Mouse (Mus musculus): ENCODE data around the gene Tbc1d24. TPM values are rescaled to one million over a fixed set of nuclear protein-coding genes. Genes with fewer than 3 reads are reported as not detected.
A peak's percentile ranks its signal among the peaks of the same experiment; 100 is the strongest.

The Tbc1d24 gene
- polyA plus RNA-seq, 1 experiment = 4.3 TPM

- Histone ChIP-seq H3K27me3 (ENCODE audit: control insufficient read depth, insufficient read depth, insufficient read length) (no peaks in the 10 kb centered on the region), H3K79me2 (ENCODE audit: control insufficient read depth, insufficient read depth) (no peaks in the 10 kb centered on the region), H3K4me2 (ENCODE audit: low read depth) (no peak overlapping the region), H3K36me3 (ENCODE audit: control insufficient read depth, insufficient read depth) (no peaks in the 10 kb centered on the region), H3ac (ENCODE audit: control insufficient read depth, insufficient read length) (no peak overlapping the region), H3K4me3 (no peak overlapping the region)
- no peak for TF ChIP-seq MAX (IDR thresholded peaks at IDR 0.05; ENCODE audit: low read depth)
- TF ChIP-seq MYOD1 (IDR thresholded peaks at IDR 0.05; ENCODE audit: control insufficient read depth in 1 of 3, insufficient read length in 2 of 3, low read depth in 2 of 3) = peak in 2 of 3 experiments; percentile 87 to 93
- TF ChIP-seq TCF3 (IDR thresholded peaks at IDR 0.05; ENCODE audit: insufficient read length, low read depth) = peak; percentile 41
- no peak for TF ChIP-seq E2F4 (IDR thresholded peaks at IDR 0.05; ENCODE audit: insufficient read depth)
- TF ChIP-seq POLR2A (IDR thresholded peaks at IDR 0.05; ENCODE audit: insufficient read length, low read depth) = no peak
- TF ChIP-seq CEBPB (IDR thresholded peaks at IDR 0.05; ENCODE audit: insufficient read depth, poor library complexity, severe bottlenecking) = no peak
- no peak for TF ChIP-seq REST (IDR thresholded peaks at IDR 0.05; ENCODE audit: insufficient read depth, insufficient read length)
- no peak for TF ChIP-seq USF1 (IDR thresholded peaks at IDR 0.05; ENCODE audit: low read depth)
- no peak for TF ChIP-seq SRF (IDR thresholded peaks at IDR 0.05; ENCODE audit: control insufficient read depth, insufficient read length, low read depth)
- TF ChIP-seq MYOG (IDR thresholded peaks at IDR 0.05; ENCODE audit: control insufficient read depth in 1 of 3, insufficient read depth in 1 of 3, insufficient read length in 2 of 3, low read depth in 2 of 3) = peak in 2 of 3 experiments; percentile 59 to 83
- peak; percentile 21 for TF ChIP-seq TCF12 (IDR thresholded peaks at IDR 0.05; ENCODE audit: insufficient read depth, poor library complexity, severe bottlenecking)
- TF ChIP-seq POLR2AphosphoS2 (IDR thresholded peaks at IDR 0.05; ENCODE audit: insufficient read length, low read depth) = peak; percentile 7
Observed at GRCm38 (mm10) chr17:24223513-24223912, 18.2 kb upstream of the Tbc1d24 start.

GRCm38 (mm10) chr17:24222653-24223052 is 17.3 kb upstream of the Tbc1d24 start:
- H3K4me3 ChIP-seq = no peak overlapping the region
- H3K4me2 ChIP-seq (ENCODE audit: low read depth) = no peak overlapping the region
- no peak overlapping the region for H3ac ChIP-seq (ENCODE audit: control insufficient read depth, insufficient read length)
- no peaks in the 10 kb centered on the region for H3K79me2 ChIP-seq (ENCODE audit: control insufficient read depth, insufficient read depth)
- H3K27me3 ChIP-seq (ENCODE audit: control insufficient read depth, insufficient read depth, insufficient read length) = no peaks in the 10 kb centered on the region
- TF ChIP-seq REST (IDR thresholded peaks at IDR 0.05; ENCODE audit: insufficient read depth, insufficient read length) (no peak), POLR2AphosphoS2 (IDR thresholded peaks at IDR 0.05; ENCODE audit: insufficient read length, low read depth) (no peak), TCF12 (IDR thresholded peaks at IDR 0.05; ENCODE audit: insufficient read depth, poor library complexity, severe bottlenecking) (peak; percentile 79), USF1 (IDR thresholded peaks at IDR 0.05; ENCODE audit: low read depth) (no peak), E2F4 (IDR thresholded peaks at IDR 0.05; ENCODE audit: insufficient read depth) (no peak), MYOD1 (IDR thresholded peaks at IDR 0.05; ENCODE audit: control insufficient read depth in 1 of 3, insufficient read length in 2 of 3, low read depth in 2 of 3) (peak in 2 of 3 experiments; percentile 88 to 89), MYOG (IDR thresholded peaks at IDR 0.05; ENCODE audit: control insufficient read depth in 1 of 3, insufficient read depth in 1 of 3, insufficient read length in 2 of 3, low read depth in 2 of 3) (peak in 2 of 3 experiments; percentile 39 to 88), POLR2A (IDR thresholded peaks at IDR 0.05; ENCODE audit: insufficient read length, low read depth) (no peak), SRF (IDR thresholded peaks at IDR 0.05; ENCODE audit: control insufficient read depth, insufficient read length, low read depth) (no peak), TCF3 (IDR thresholded peaks at IDR 0.05; ENCODE audit: insufficient read length, low read depth) (peak; percentile 65), MAX (IDR thresholded peaks at IDR 0.05; ENCODE audit: low read depth) (no peak), CEBPB (IDR thresholded peaks at IDR 0.05; ENCODE audit: insufficient read depth, poor library complexity, severe bottlenecking) (no peak)
- no peaks in the 10 kb centered on the region for H3K36me3 ChIP-seq (ENCODE audit: control insufficient read depth, insufficient read depth)

DNA sequence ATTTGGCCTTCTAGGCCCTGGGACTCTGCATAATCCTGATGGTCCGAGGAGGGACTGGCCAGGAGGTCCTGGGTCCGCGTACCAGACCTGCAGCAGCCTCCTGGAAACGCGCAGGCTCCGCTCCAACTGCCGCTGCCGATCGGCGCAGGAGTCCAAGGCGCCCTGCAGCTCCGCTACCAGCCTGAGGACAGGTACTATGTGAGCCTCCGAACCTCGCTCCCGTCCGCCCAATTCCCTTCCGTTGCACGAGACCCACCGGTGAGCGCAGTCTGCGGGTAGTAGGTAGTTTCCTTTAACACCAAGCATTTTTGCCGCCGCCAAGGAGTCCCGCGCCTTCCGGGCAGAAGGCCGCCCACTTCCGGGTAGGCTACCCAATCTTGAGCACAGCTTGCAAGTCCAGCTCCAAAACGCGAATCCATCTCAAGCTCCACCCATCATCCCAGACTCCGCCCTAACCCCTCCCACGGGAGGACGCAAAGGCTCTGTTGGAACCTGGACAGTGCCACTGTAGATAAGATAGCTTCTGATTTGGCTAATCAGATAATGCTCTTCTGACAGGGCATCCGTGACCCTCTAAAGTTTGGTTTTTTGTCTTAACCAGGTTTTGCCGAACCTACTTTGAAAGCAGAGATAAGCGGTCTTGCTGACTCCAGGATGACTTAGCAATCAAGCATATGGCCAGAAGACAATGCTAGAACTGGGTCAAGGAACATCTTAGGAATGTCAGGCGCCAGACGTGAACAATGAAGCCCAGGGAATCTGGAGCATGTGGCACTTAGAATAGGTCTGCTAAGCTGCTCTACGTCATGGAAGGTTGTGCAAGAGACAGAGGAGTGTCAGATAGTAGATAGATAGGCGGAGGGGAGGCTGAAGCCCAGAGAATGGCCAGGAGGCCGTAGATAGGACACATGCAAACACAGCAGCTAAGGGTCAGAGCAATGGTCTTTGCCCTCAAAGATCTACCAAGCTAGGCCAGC is 15.4 kb upstream of the Tbc1d24 start, which contains the start of gene Tedc2:
Gene Tedc2 (minus strand): TSS at position 417 of the 977 bp plus-strand sequence.
- Histone ChIP-seq H3K36me3 (ENCODE audit: control insufficient read depth, insufficient read depth) (no peaks in the 10 kb centered on the region), H3K27me3 (ENCODE audit: control insufficient read depth, insufficient read depth, insufficient read length) (no peaks in the 10 kb centered on the region), H3K79me2 (ENCODE audit: control insufficient read depth, insufficient read depth) (no peaks in the 10 kb centered on the region), H3ac (ENCODE audit: control insufficient read depth, insufficient read length) (peak within 1 kb of the TSS; percentile 29), H3K4me3 (peak within 1 kb of the TSS; percentile 43), H3K4me2 (ENCODE audit: low read depth) (peak within 1 kb of the TSS; percentile 88)
- TF ChIP-seq POLR2AphosphoS2 (IDR thresholded peaks at IDR 0.05; ENCODE audit: insufficient read length, low read depth) = peak; percentile 73
- TF ChIP-seq E2F4 (IDR thresholded peaks at IDR 0.05; ENCODE audit: insufficient read depth) = peak; percentile 86
- TF ChIP-seq POLR2A (IDR thresholded peaks at IDR 0.05; ENCODE audit: insufficient read length, low read depth) = peak; percentile 57
- TF ChIP-seq REST (IDR thresholded peaks at IDR 0.05; ENCODE audit: insufficient read depth, insufficient read length) = no peak
- TF ChIP-seq CEBPB (IDR thresholded peaks at IDR 0.05; ENCODE audit: insufficient read depth, poor library complexity, severe bottlenecking) = 0 out of 2 replicates have a peak, but pooled peaks have one; percentile 33
- no peak for TF ChIP-seq SRF (IDR thresholded peaks at IDR 0.05; ENCODE audit: control insufficient read depth, insufficient read length, low read depth)

DNA sequence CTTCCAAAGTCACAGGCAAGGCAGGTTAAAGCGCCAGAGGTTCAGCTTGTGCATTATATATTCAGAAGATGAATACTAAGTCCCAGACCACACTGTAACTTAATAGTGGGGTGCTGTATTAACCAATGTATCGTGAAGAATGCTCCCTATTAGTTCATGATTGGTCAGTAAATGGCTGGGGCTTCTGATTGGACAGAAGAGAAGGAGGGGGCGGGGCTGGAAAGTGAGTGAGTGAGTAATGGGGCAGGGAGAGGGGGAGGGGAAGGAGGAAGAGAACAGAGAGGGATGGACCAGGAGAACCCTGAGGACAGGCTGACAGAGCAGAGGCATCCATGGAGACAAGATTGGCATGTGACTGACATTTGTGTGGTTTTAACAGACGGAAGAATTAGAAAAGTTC is 11.5 kb upstream of the Tbc1d24 start:
- H3K27me3 ChIP-seq (ENCODE audit: control insufficient read depth, insufficient read depth, insufficient read length) = no peaks in the 10 kb centered on the region
- no peak overlapping the region for H3K4me2 ChIP-seq (ENCODE audit: low read depth)
- no peaks in the 10 kb centered on the region for H3K79me2 ChIP-seq (ENCODE audit: control insufficient read depth, insufficient read depth)
- H3K4me3 ChIP-seq = no peak overlapping the region
- H3K36me3 ChIP-seq (ENCODE audit: control insufficient read depth, insufficient read depth) = no peaks in the 10 kb centered on the region
- TF ChIP-seq USF1 (IDR thresholded peaks at IDR 0.05; ENCODE audit: low read depth) (no peak), REST (IDR thresholded peaks at IDR 0.05; ENCODE audit: insufficient read depth, insufficient read length) (no peak), MAX (IDR thresholded peaks at IDR 0.05; ENCODE audit: low read depth) (no peak)
- no peak overlapping the region for H3ac ChIP-seq (ENCODE audit: control insufficient read depth, insufficient read length)
